Comparison of ENCODE assay signal across 8 mouse cellular contexts in the genomic region with DNA sequence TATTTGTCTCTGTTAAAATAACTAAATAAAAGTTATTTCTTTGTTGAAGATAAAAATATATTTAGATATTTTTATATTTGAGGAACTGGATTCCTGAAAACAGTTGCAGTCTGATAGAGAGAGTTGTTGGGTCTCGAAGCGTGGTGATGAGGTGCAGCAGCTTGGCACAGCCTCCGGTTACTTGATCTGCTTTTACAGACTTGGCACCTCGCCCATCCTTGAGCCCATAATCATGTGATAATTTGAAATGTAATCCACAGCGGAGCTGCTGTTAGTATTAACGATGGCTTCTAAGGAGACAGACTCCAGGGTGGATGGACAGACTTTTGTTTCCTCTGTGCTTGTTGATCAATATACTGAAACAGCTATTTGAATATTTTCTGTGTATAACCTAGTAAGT. TPM values are rescaled to one million over a fixed set of nuclear protein-coding genes. Genes with fewer than 3 reads are reported as not detected.
DNase-seq lines count a peak whose midpoint lies in the region; ATAC-seq lines count a peak whose summit lies in the region.

No protein-coding gene starts in this region.

- H3K27ac ChIP-seq in intestine, embryonic 16.5 days (ENCODE audit: low read length): no peak overlapping the region
- H3K27ac ChIP-seq in lung, embryonic 16.5 days (ENCODE audit: low read length): no peak overlapping the region

- H3K36me3 ChIP-seq in intestine, embryonic 16.5 days (ENCODE audit: control insufficient read depth, insufficient read depth, low read length): no peaks in the 10 kb centered on the region
- no peaks in the 10 kb centered on the region for H3K36me3 ChIP-seq in lung, embryonic 16.5 days (ENCODE audit: control insufficient read depth, insufficient read depth, low read length)
- 0 out of 2 replicates have a peak, but pooled peaks cover 2% of the 10 kb centered on the region for H3K36me3 ChIP-seq in splenic B cell, adult 2 months (ENCODE audit: control insufficient read depth, insufficient read depth, low read length, poor library complexity, severe bottlenecking)

- WGBS in intestine, embryonic 16.5 days: 14% methylated on average over 6 of the region's 6 CpGs
- 9% methylated on average over 6 of the region's 6 CpGs for whole genome bisulfite sequencing in lung, embryonic 16.5 days

- intact Hi-C loops in gastrocnemius, postnatal 14 days (cut with DNase I; ENCODE audit: low total_unique reads): no loop called here

- no peak overlapping the region for H3K9ac ChIP-seq in intestine, embryonic 16.5 days (ENCODE audit: low read depth, low read length)
- no peak overlapping the region for H3K9ac ChIP-seq in lung, embryonic 16.5 days (ENCODE audit: low read length)

- no peaks in the 10 kb centered on the region for H3K9me3 ChIP-seq in intestine, embryonic 16.5 days (ENCODE audit: control insufficient read depth, low read length)
- no peaks in the 10 kb centered on the region for H3K9me3 ChIP-seq in lung, embryonic 16.5 days (ENCODE audit: control insufficient read depth, low read length)

- H3K27me3 ChIP-seq in intestine, embryonic 16.5 days (replicated peaks; ENCODE audit: control insufficient read depth, insufficient read depth, low read length): no peaks in the 10 kb centered on the region
- H3K27me3 ChIP-seq in lung, embryonic 16.5 days (ENCODE audit: control insufficient read depth, insufficient read depth, low read depth, low read length): no peaks in the 10 kb centered on the region
- H3K27me3 ChIP-seq in splenic B cell, adult 2 months (ENCODE audit: control insufficient read depth, insufficient read depth, low read length, poor library complexity, severe bottlenecking): no peaks in the 10 kb centered on the region

- DNase-seq in spleen, postnatal 14 days (ENCODE audit: low spot score in 2 of 2): peak; percentile 4 to 7
- no peak for DNase-seq in spleen, postnatal 4 days (ENCODE audit: low spot score in 2 of 2)
- peak; percentile 68 for DNase-seq in cerebellum, adult 11-12 months
- peak; percentile 76 for DNase-seq in gastrocnemius, postnatal 14 days
- peak; percentile 38 for DNase-seq in splenic B cell, adult 2 months (ENCODE audit: low read depth, low spot score)
- no peak for DNase-seq in thymus, adult 18-20 months

- no peak overlapping the region for H3K4me2 ChIP-seq in intestine, embryonic 16.5 days (ENCODE audit: low read depth, low read length)
- no peak overlapping the region for H3K4me2 ChIP-seq in lung, embryonic 16.5 days (ENCODE audit: low read depth, low read length)

- H3K4me3 ChIP-seq in intestine, embryonic 16.5 days (ENCODE audit: low read length): no peak overlapping the region
- no peak overlapping the region for H3K4me3 ChIP-seq in lung, embryonic 16.5 days (ENCODE audit: low read length)

- ATAC-seq in intestine, embryonic 16.5 days: peak; percentile 62
- peak; percentile 82 for ATAC-seq in lung, embryonic 16.5 days (ENCODE audit: low read depth)

- H3K4me1 ChIP-seq in intestine, embryonic 16.5 days (ENCODE audit: control insufficient read depth, insufficient read depth, low read length): peaks cover 17% of the 10 kb centered on the region
- H3K4me1 ChIP-seq in lung, embryonic 16.5 days (replicated peaks; ENCODE audit: control insufficient read depth, insufficient read depth, low read length): peaks cover 39% of the 10 kb centered on the region

RNA-seq across cellular contexts. Expression of a gene that starts 35.3 kb away (rescaled TPM):
- 10 to 100 TPM; 34.9 to 39.9 TPM for total RNA-seq in gastrocnemius, postnatal 14 days (2021)
- polyA plus RNA-seq in intestine, embryonic 16.5 days (2015; fragmentation: Nextera tagmentation; extraction: Ambion mirVana): 7.1 and 7.6 TPM in 2 replicates
- 9.1 and 9.5 TPM in 2 replicates for polyA plus RNA-seq in lung, embryonic 16.5 days (2015; fragmentation: Nextera tagmentation; extraction: Ambion mirVana)

RNA-seq across cellular contexts. Expression of a gene that starts 53.0 kb away (rescaled TPM):
- 10 to 100 TPM; 40.8 to 48.6 TPM for total RNA-seq in gastrocnemius, postnatal 14 days (2021)
- 73.1 and 77.4 TPM in 2 replicates for polyA plus RNA-seq in intestine, embryonic 16.5 days (2015; fragmentation: Nextera tagmentation; extraction: Ambion mirVana)
- 57.9 and 62.8 TPM in 2 replicates for polyA plus RNA-seq in lung, embryonic 16.5 days (2015; fragmentation: Nextera tagmentation; extraction: Ambion mirVana)

Comparison
In these comparisons a context has a peak if more than half of its experiments do, and no peak if none do; other contexts are left out.
1. DNase-seq: peak in spleen, postnatal 14 days (2 of 2), cerebellum, adult 11-12 months (single experiment), gastrocnemius, postnatal 14 days (single experiment) and splenic B cell, adult 2 months (single experiment); none in spleen, postnatal 4 days (0 of 2) and thymus, adult 18-20 months (0 of 2).